Mouse (Mus musculus): ENCODE data around the gene Car3.

Gene Car3

GRCm38 (mm10) chr3:14913774-14914173 is 50.5 kb downstream of the Car3 start:
- DNase-seq: no peak

GRCm38 (mm10) chr3:14915355-14915754 is 52.0 kb downstream of the Car3 start:
- no peak for DNase-seq

- DNase-seq: no peak
Measured at GRCm38 (mm10) chr3:14917261-14917660, 53.9 kb downstream of the Car3 start.
